Mouse (Mus musculus) megakaryocyte-erythroid progenitor cell, adult 5-6 weeks (primary cell): ENCODE results near the gene Zkscan16. TPM values are rescaled to one million over a fixed set of nuclear protein-coding genes. Genes with fewer than 3 reads are reported as not detected.
A peak's percentile ranks its signal among the peaks of the same experiment; 100 is the strongest.

Experiments
- ATAC-seq: replicated peaks from 2 replicates; pipeline ENCODE4 v1.8.0; 2016; ENCODE audit warnings: mild to moderate bottlenecking, inconsistent platforms; ENCODE audit not compliant: severe bottlenecking, poor library complexity, low FRiP score, low TSS enrichment
- total RNA-seq, 2 experiments: library from RNA; stranded (forward) in 1 of 2; stranded (reverse) in 1 of 2; fragments of 200-1000, 215-1000 nt in 1 of 2; fragments of >200 nt in 1 of 2; fragmentation: Nextera tagmentation in 1 of 2; gene quantifications; 2 replicates each; pipeline ENCODE4 v1.2.3; 2014 to 2017

The Zkscan16 gene
- total RNA-seq, 2 experiments from 2014 or later = not detected

DNA sequence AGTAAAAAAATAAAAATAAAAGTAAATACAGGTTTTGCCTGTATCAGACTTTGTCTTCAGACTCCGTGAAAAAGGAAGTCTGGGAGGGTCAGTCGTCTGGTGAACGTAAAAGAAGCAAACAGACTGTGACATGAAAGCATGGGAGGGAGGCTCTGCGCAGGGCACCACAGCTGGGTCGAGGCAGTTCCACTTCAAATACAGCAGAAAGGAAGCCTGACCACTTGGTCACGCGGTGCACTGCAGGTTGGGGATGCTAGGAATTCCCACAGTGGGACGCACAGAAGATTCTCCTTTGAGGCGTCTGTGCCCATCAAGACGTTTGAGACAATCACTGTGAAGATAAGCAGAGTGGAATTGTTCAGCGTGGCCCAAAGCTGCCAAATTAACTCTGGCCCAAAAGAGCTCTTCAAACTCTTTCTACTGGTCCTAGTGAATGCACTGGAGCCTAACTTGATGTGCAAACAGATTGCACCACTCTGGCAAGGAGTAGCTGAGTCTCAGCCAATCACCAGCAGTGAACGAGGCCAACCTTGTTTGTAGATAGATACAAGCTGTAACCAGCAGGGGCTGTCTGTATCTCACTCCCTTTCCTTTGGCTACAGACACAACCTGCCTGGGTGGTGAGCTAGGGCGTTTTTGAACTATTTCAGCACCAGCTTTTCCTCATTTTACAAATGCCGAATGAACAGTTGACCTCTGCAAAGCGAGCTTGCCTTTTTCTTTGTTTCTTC, 8.5 kb upstream of the Zkscan16 start:
- peak; percentile 99 for ATAC-seq

DNA sequence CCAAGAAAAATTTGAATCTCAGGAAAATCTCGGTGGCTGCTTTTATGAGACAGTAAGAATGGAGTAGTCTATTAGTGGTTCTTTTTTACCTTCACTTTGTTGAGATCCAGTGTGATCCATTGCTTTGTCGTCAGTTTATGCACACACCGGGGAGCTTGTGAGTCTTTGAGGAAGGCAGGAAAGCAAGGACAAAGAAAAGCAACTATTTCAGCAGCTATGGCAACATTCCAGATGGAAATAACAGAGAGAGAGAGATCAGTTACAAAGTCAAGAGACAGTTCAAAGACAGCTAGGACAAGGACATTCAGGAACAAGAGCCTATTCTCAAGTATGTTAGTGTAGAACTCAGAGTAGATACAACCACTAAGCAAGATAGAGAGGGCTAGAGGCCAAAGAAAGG, 7.6 kb upstream of the Zkscan16 start:
- ATAC-seq = no peak

DNA sequence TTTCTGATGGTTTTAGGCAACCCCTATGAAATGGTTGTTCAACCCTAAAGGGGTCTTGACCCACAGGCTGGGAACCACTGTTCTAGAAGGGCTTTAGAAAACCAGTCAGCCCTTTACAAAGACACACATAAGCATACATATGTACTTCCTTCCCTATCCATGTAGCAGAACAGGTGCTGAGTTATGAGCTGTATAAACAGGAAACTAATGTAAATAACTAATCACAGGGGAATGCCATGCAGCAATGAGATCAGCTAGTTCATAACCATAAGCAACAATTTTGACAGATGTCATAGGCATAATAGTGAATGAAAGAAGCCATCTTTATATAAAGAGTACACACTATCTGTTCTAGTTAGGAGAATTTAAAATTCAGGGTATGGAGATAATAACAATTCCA, 1.8 kb upstream of the Zkscan16 start:
- ATAC-seq = no peak

DNA sequence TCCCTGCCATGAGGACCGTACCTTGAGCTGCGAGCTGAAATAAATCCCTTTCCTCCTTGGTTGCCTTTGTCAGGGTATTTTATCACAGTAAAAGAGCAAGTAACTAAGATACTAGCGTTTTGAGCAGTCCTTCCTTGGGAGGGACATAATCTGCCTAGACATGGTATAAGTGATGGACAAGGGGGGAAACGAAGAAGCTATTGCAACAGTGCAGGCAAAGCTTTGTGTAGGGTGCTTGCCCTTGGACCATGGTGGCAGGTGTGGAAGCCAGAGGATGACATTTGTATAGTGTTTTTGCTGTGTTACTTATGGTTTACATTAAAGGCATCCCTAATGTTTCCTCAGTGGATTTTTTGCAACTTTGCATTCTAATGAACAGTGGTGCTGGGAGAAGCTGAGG, 486 bp upstream of the Zkscan16 start:
- ATAC-seq = no peak

DNA sequence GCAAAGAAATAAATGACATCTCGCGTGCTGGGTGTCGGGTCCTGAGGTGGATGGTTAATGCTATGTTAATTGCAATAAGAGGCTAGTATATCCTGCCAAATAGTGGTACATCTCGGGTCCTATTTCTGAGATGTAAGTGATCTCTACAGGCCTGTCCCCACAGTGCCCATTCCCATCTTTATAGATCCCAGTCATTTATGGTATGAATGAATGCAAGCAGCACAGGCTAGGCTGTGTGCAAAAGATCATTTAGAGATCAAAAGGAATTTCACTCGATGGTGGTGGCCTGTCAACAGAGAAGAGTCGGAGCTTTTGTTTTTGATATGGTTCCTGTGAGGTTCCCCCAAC, 752 bp downstream of the Zkscan16 start:
- ATAC-seq = no peak

DNA sequence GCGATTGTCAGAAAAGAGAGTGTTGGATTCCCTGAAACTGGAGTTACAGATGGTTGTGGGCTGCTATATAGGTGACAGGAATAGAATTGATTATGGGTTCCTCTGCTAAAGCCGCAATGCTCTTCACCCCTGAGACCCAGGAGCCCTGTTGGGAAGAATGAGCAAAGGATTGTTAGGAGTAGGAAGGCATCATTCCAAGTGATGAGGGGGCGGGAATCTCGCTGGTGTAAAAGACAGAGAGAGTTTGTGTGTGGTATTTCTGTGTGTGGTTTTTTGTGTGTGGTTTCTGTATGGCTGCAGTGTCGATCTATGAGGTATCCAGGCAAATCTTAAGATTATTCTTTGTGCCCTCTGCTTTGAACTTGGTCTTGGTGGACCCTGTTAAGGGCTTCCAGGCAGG, 1.3 kb downstream of the Zkscan16 start:
- no peak for ATAC-seq

DNA sequence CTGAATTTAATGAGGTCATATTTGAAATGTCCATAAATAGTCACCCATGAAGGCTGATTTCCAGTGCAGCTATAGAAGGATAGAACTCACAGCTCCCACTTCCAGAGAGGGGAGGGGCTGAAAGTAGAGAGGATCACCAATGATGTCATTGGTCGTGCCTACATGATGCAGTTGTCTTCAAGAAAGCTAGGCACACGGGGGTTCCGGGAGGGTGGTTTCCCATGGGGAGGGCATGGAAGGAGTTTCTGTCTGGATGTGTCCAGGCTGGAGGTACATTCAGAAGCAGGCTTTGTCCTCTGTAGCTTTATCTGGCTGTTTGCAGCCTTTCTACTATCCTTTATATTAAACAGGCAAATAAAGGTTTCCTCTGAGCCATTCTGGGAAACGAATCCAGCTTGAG, 5.0 kb downstream of the Zkscan16 start:
- ATAC-seq = no peak

DNA sequence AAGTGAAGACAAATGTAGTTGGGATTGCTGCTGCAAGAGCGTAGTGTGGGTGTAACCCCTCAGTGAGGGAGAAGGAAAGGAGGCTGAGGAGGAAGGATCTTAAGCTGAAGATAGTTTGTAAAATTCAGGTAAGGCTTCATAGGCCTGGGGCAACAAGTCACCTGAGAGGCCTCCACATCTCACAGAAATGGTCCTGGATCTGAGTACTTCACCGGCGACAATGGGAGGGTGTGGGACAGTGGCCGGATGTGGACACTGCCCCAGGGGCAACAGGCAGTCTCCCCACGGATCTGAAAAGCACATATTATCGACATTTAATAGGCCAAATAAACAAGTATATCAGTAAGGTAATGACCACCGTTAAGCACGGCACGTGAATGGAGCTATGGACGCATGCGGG, 9.2 kb downstream of the Zkscan16 start:
- ATAC-seq = no peak

DNA sequence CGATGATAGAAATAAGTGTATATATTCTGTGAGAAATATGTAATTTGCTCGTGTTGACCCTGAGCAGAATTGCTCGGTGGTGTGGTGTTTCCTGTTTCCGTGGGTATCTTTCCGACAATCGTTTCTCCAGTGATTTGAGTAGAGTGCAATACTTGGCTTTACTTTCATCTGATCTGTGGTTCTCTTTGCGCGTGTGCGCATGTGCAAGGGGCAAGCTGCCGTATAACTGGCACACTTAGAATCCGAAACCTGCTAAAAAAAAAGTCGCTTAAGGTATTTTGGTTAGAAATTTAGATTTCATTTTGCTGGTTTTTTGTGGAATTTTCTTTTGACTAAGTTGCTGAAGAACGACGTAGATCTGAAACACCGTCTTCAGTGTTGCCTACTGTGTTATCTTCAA, 18.3 kb downstream of the Zkscan16 start:
- no peak for ATAC-seq

DNA sequence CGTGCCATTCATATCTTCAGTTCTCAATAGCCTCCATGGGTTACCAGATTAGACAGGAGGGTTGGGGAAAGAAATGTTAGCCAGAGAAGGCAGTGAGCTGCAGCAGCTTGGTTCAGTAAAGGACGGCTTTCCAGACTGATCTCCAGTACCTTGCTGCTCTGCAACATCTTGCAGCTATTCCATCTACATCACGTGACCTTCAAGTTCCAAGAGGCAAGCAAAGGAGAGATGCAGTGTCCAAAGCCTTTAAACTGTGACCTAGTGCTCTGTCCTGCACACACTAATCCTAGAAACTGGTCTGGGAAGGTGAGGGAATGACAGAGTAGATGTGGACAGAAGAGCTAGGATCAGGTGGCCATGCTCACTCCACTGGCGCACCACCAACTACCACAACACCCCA, 19.8 kb downstream of the Zkscan16 start:
- ATAC-seq = no peak

DNA sequence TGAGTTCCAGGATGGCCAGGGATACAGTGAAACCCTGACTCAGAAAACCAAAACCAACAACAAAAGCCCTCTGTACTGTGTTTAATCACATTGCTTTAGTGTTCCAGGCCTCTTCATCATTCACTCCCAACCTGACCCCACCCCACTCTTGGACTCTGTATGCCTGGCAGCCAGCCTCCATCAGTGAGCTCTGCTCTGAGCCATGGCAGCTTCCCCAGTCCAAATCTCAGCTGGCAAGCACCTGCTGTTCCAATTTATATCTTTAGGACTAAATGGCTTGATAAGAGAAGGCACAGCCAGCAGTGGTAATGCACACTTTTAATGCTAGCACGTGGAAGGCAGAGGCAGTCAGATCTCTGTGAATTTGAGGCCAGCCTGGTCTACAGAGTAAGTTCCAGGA, 21.7 kb downstream of the Zkscan16 start:
- ATAC-seq = no peak

DNA sequence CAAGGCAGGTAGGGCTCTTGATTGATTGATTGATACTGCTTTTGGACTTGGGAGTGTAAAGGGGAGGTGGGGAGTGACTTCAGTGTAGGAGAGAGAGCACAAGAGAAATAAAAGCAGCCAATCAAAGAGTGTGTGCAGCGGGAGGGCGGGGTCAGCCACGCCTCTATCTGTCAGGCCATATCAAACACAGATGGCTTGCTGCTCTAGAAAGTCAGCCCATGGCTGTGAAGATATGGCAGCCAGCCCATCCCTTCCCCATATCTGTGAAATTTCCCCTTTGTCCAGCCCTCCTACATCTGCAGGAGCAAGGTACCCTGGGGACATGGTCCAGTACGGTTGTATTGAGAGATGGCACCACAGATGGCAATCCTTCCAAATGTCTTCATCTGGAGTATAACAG, 27.2 kb downstream of the Zkscan16 start:
- ATAC-seq = peak; percentile 95

DNA sequence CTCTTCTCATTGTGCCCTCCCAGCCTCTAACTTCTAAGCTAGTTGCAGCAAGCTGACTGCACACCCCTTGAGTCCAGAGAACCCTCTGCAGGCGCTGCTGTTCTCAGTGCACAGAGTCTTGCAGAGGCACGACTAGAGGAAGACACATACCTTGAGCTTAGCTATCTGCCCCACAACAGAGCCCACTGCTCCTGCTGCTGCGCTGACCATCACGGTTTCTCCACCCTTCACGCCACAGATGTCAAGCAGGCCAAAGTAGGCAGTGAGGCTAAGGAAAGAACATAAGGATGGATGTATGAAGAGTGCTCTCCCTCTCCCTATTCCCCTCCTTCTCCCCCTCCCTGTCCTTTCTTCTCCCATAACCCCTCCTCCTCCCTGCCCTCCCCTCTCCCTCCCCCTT, 32.3 kb downstream of the Zkscan16 start:
- no peak for ATAC-seq

DNA sequence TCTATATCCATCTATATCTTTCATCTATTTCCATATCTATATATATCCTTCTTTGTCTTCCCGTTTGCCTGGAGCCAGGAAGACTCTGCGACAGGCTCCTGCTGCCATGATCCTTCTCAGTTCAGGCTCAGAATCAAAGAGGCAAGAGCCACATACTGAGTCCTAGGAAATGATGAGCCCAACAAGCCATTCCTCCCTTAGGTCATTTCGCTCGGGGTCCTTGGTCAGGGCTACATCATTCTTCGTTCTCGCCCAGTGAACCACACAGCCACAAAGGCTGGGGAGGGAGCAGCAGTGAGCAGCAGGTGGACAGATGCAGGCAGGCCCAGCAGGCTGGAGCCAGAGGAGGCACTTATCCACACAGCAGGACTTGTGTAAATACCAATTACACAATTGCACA, 38.0 kb downstream of the Zkscan16 start:
- no peak for ATAC-seq

DNA sequence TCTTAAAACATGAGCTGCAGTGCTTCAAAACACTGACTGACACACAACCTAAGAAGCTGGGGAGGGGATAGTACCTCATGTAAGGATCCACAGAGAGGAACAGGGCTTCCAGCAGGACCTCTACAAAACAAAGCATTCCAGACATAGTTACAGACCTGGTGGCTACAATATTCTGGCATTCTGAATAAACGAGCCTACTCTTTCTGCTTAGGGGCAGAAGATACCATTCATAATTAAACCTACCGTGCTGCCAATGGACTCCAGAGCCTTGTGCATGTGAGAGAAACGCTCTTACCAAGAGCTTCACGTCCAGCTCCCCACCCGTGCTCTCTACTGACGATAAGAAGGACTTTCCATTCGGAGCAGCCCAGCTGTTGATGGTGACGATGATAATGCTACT, 39.4 kb downstream of the Zkscan16 start:
- no peak for ATAC-seq

DNA sequence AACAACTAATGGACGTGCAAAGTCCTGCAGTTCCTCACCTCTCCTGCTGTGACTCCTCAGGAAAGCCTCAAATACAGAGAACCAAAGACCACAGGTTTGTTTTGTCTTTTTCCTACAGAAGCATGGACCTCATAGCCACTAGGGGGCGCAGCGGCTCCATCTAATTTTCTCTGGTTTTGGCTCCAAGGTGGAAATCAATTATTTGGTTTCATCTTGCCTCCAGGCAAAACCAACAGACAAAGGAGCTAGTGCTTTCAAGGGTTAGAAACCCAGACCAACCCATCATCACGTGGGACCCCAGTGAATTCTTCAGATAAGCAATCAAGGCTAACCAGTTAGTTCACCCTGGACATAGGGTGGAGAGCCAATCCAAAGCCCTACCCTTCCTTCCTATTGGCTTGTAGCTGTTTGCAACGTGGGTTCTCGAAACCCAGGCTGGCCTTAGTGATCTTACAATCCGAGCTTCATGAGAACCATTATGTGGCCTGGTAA, 41.8 kb downstream of the Zkscan16 start:
- peak; percentile 45 for ATAC-seq

DNA sequence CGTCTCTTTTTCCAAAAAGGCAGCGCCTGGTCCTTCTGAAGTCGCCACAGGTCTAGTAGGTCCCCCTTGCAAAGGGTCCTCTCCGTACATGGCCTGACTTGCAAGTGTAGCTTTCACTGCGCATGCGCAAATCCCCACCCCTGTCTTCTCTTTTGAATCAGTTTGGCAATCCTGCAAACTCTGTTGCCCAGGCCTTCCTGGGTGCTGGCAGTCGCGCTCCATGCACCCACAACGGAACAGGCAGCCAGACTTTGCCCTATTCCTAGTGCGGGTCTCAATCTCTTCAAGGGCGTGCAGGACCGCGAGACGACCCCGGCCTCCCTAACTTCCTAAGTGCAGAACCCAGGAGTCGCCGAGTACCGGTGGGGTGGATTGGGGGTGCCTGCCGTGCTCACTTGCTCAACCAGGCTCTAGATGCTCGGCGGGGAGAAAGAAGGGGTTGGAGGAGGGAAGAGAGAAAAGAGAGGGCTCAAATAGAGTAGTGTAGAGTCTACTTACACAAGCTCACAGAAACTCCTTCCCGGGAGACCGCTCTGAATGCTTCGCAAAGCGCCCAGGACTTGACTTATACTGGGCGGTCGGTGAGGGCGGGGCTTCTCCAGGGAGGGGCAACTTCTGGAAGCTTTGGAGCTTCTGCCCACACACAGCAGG, 43.2 kb downstream of the Zkscan16 start, which contains the start of gene Ptgr1:
Ptgr1 (minus strand) TSS at position 580 of the 651 bp plus-strand sequence.
- ATAC-seq = peak; percentile 23

DNA sequence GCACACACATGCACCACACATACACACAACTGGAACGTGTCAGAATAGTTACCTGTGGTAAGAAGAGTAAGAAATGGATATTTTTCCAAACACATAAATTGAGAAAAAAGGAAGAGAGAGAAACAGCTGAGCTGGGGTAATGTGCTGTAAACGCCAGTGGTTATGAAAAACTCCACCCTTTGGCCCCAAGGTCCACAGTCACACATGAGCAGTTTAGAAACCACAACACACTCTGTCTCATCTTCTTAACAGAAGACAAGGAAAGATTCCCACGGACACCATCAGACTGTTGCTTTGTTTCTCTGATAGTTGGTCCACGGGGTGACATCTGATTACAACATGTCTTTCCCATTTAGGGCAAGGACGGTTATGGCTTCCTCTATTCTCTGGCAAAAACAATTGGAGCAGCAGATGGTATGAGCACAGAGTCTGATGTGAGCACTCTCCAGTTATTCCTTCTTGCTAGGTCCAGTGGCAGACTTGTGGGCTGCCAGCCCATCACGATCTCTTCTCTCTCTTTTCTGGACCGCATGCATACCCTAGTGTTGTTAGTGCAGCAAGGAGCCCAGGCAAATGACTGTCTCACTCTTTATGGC, 46.0 kb downstream of the Zkscan16 start:
- no peak for ATAC-seq

DNA sequence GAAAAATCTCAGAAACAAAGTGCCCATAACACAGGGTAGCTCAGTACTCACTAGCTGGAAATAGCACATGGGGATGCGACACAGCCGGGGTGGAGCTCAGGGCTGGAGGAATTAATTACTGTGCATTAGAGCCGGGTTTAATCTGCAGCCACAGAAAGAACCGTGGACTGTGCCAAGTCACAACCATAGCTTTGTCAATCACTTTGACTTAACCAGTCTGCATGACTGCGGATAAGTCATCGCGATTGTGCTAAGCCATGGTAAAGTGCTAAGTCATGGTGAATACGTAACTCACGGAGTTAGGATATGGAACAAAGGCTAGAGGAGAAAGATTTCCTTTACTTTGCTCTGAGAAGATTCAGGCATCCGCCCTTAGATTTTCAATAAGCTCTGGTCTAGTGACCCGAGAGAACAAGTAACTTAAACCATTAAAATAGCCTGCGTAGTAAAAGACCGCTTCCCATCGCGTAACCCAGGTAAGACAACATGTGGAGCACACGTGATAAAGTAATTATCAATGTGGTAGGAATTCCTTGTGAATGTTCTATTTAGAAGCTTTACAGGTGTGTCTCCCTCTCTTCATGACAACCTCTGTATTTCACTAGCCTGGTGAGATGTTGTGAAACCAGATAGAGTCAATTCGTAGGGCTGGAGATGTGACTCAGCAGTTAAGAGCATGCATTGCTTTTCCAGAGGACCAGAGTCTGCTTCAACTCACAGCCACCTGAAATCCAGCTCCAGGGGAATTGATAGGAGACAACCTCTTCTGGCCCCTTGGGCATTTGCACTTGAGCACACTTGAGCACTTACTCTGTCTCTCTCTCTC, 47.4 kb downstream of the Zkscan16 start:
- ATAC-seq = peak; percentile 71

DNA sequence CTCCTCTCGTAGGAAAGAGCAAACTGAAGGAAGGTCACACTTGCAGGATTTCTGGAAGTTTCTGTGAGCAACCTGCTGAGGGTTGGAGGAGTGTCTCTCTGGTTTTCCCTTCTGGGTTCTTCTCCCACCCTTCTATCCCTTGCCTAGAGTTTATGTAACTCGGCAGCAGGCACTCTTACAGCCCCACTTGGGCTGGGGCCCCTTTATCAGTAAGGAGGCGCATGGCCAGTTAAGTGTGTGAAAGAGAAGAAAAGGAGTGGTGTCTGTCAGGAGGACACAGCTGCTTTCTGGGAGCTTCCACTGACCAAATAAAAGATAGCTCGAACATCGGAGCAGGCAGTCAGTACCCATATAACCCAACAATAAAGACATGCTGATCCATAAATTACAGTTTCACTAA, 48.8 kb downstream of the Zkscan16 start:
- no peak for ATAC-seq
